Mouse (Mus musculus): ENCODE data around the gene Hoxc13. TPM values are rescaled to one million over a fixed set of nuclear protein-coding genes. Genes with fewer than 3 reads are reported as not detected.

Gene Hoxc13
- polyA plus RNA-seq, 1 experiment from 2014 or later: not detected

DNA sequence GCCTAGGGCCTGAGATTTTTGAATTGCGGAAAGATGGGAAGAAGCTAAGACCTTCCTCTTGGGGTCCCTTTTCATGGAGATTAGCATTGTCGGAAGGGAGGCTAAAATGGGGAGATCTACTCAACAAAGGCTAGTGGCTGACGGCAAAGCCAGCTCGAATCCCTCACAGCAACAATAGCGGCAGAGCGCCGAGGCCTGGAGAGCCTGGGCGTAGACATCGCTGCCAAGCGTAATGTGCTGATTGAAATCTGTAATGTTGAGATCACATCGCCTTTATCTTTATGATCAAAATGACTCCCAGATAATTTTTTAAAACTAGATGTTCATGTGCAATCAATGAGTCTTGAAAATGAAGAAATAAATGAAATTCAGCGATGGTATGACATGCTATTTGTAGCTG is 13.5 kb downstream of the Hoxc13 start:
- Histone ChIP-seq H3K36me3 (ENCODE audit: control insufficient read depth, insufficient read depth) (no peaks in the 10 kb centered on the region), H3K9me3 (replicated peaks; ENCODE audit: control insufficient read depth, low read length) (no peaks in the 10 kb centered on the region), H3K4me2 (ENCODE audit: low read depth, low read length) (no peak overlapping the region), H3K4me1 (ENCODE audit: control insufficient read depth, insufficient read depth, low read length) (no peaks in the 10 kb centered on the region), H3K27ac (ENCODE audit: low read length) (no peak overlapping the region), H3K27me3 (ENCODE audit: control insufficient read depth, insufficient read depth, low read length) (peaks cover 99% of the 10 kb centered on the region), H3K9ac (ENCODE audit: low read length) (no peak overlapping the region), H3K4me3 (ENCODE audit: low read length) (no peak overlapping the region)
- WGBS: 3% methylated on average over 12 of the region's 12 CpGs
- ATAC-seq (replicated peaks; ENCODE audit: extremely low read depth, insufficient read depth, low FRiP score): no peak

DNA sequence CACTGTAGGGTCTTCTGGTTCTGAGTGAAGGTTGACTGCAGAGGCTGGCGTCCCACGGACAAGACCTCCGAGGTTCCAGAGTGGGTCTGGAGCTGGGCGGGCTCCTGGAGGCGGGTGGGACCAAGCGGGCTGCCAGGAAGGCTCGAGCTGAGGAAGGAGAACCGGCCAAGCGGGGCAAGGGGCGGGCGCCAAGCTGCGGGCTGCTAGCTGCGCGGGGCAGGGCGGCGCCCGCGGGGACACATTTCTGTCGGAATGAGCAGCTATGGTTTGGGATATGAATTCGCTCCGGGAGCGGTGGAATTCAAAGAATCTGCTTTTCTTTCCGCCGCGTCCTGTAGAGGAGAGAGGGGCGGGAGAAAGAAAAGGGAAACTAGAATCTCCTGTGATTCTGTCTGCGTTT is 14.0 kb downstream of the Hoxc13 start:
- Histone ChIP-seq H3K9ac (ENCODE audit: low read length) (no peak overlapping the region), H3K4me2 (ENCODE audit: low read depth, low read length) (peak overlapping the region; percentile 20; the same call in 1 of the 2 replicates), H3K4me1 (ENCODE audit: control insufficient read depth, insufficient read depth, low read length) (no peaks in the 10 kb centered on the region), H3K36me3 (ENCODE audit: control insufficient read depth, insufficient read depth) (no peaks in the 10 kb centered on the region), H3K27ac (ENCODE audit: low read length) (no peak overlapping the region), H3K4me3 (ENCODE audit: low read length) (peak overlapping the region; percentile 33), H3K27me3 (ENCODE audit: control insufficient read depth, insufficient read depth, low read length) (peaks cover 99% of the 10 kb centered on the region), H3K9me3 (replicated peaks; ENCODE audit: control insufficient read depth, low read length) (no peaks in the 10 kb centered on the region)
- ATAC-seq (replicated peaks; ENCODE audit: extremely low read depth, insufficient read depth, low FRiP score): no peak
- WGBS: under 1% methylated on average over 26 of the region's 27 CpGs

DNA sequence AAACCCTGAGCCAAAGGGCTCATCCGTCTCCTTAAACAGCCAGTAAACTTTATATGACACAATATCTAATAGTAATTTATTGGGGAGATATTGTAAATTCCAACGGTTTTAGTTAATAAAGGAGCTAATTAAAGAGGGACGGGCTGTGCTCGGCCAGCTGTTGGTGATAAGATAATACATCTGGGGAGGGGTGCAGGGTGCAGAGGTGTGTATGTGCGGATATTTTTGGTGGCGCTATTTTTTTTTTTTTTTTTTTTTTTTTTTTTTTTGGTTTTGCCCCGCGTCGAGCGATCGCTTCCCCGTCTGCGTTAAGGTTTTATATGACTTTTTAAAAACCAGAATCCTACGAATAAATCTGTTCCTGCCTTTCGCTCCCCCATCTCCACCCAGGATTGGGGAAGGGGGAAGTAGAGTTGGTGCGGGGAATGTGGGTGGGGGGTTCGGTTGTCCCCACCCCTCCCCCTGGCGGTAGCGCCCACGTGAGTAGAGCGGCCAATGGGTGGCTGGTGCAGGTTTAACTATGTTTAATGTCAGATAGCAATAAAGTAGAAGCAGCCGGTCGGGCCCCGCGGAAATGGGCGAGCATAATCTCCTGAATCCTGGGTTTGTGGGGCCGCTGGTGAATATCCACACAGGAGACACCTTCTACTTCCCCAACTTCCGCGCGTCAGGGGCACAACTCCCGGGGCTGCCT is 15.5 kb downstream of the Hoxc13 start, which contains the start of gene Hoxc12:
Gene Hoxc12, plus strand, starts transcription at position 479 of the 694 bp plus-strand sequence.
- no peak within 1 kb of the TSS for H3K4me2 ChIP-seq (ENCODE audit: low read depth, low read length)
- 2% methylated on average over 31 of the region's 31 CpGs for WGBS
- H3K4me3 ChIP-seq (ENCODE audit: low read length): no peak within 1 kb of the TSS
- H3K4me1 ChIP-seq (ENCODE audit: control insufficient read depth, insufficient read depth, low read length): no peaks in the 10 kb centered on the region
- peaks cover 99% of the 10 kb centered on the region for H3K27me3 ChIP-seq (ENCODE audit: control insufficient read depth, insufficient read depth, low read length)
- H3K9me3 ChIP-seq (replicated peaks; ENCODE audit: control insufficient read depth, low read length): no peaks in the 10 kb centered on the region
- H3K9ac ChIP-seq (ENCODE audit: low read length): no peak within 1 kb of the TSS
- no peaks in the 10 kb centered on the region for H3K36me3 ChIP-seq (ENCODE audit: control insufficient read depth, insufficient read depth)
- ATAC-seq (replicated peaks; ENCODE audit: extremely low read depth, insufficient read depth, low FRiP score): no peak
- no peak within 1 kb of the TSS for H3K27ac ChIP-seq (ENCODE audit: low read length)

DNA sequence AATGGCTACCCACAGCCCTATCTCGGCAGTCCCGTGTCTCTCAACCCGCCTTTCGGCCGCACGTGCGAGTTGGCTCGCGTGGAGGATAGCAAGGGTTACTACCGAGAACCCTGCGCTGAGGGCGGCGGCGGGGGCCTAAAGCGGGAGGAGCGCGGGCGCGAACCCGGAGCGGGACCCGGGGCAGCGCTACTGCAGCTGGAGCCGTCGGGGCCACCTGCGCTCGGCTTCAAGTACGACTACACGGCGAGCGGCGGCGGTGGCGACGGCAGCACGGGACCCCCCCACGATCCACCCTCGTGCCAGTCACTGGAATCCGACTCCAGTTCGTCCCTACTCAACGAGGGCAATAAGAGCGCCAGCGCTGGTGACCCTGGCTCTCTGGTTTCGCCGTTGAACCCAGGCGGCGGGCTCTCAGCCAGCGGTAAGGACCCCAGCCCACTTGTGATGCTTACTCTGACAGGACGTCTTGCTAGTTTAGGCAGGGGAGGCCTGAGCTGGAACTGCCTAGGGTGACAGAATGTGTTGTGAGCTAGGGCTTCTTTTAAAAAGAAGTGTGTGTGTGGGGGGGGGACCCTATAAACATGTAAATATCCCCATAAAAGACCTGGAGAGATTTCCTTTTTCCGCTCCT is 16.2 kb downstream of the Hoxc13 start:
- Histone ChIP-seq H3K9me3 (replicated peaks; ENCODE audit: control insufficient read depth, low read length) (no peaks in the 10 kb centered on the region), H3K4me2 (ENCODE audit: low read depth, low read length) (no peak overlapping the region), H3K27ac (ENCODE audit: low read length) (no peak overlapping the region), H3K4me3 (ENCODE audit: low read length) (no peak overlapping the region), H3K9ac (ENCODE audit: low read length) (no peak overlapping the region), H3K36me3 (ENCODE audit: control insufficient read depth, insufficient read depth) (no peaks in the 10 kb centered on the region), H3K4me1 (ENCODE audit: control insufficient read depth, insufficient read depth, low read length) (no peaks in the 10 kb centered on the region), H3K27me3 (ENCODE audit: control insufficient read depth, insufficient read depth, low read length) (peaks cover 99% of the 10 kb centered on the region)
- WGBS: under 1% methylated on average over 50 of the region's 50 CpGs
- no peak for ATAC-seq (replicated peaks; ENCODE audit: extremely low read depth, insufficient read depth, low FRiP score)

DNA sequence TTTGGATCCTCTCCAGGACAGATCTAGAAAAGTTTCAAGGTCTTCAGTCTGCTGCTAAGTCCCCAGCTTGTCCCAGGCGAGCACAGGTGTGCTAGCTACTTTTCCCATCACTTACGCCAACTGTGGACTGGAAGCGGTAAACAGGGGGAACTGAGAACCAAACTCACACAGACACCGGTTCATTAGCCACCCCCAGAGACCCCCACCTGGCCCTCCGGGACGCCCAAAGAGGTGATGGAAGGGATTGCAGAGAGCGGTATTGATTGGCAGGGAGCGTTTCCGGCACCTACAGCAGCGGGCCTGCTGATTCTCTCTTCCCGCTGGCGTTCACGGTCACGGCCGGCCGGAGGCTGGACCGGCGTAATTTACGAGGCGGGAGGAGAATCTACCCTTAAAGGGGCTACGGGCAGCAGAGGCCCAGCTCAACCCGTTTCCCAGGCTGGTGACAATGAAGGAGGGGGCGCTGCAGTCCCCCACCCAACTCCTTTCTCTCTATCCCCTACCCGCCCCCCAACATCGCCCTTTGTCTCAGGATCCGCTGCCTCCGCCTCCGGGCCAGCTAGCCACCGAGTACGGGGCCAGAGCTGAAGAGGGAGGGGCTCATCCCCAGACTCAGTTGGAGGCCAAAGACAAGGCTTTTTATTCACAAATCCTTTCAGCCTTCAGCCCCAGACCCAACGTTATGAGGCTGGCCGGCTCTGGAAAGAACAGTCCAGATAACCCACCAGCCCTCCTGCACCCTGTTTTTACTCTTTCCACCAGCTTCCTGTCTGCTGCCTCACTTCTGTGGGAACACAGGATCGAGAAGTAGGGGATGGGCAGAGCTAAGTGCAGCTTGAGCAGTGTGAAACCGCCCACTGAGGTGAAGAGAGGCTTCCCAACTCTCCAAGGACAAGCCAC is 18.6 kb downstream of the Hoxc13 start:
- H3K27ac ChIP-seq (ENCODE audit: low read length): no peak overlapping the region
- H3K36me3 ChIP-seq (ENCODE audit: control insufficient read depth, insufficient read depth): no peaks in the 10 kb centered on the region
- no peaks in the 10 kb centered on the region for H3K9me3 ChIP-seq (replicated peaks; ENCODE audit: control insufficient read depth, low read length)
- no peak for ATAC-seq (replicated peaks; ENCODE audit: extremely low read depth, insufficient read depth, low FRiP score)
- H3K9ac ChIP-seq (ENCODE audit: low read length): no peak overlapping the region
- no peaks in the 10 kb centered on the region; the same call in 1 of the 2 replicates for H3K4me1 ChIP-seq (ENCODE audit: control insufficient read depth, insufficient read depth, low read length)
- peaks cover 97% of the 10 kb centered on the region for H3K27me3 ChIP-seq (ENCODE audit: control insufficient read depth, insufficient read depth, low read length)
- H3K4me2 ChIP-seq (ENCODE audit: low read depth, low read length): no peak overlapping the region
- WGBS: 2% methylated on average over 34 of the region's 34 CpGs
- no peak overlapping the region for H3K4me3 ChIP-seq (ENCODE audit: low read length)

DNA sequence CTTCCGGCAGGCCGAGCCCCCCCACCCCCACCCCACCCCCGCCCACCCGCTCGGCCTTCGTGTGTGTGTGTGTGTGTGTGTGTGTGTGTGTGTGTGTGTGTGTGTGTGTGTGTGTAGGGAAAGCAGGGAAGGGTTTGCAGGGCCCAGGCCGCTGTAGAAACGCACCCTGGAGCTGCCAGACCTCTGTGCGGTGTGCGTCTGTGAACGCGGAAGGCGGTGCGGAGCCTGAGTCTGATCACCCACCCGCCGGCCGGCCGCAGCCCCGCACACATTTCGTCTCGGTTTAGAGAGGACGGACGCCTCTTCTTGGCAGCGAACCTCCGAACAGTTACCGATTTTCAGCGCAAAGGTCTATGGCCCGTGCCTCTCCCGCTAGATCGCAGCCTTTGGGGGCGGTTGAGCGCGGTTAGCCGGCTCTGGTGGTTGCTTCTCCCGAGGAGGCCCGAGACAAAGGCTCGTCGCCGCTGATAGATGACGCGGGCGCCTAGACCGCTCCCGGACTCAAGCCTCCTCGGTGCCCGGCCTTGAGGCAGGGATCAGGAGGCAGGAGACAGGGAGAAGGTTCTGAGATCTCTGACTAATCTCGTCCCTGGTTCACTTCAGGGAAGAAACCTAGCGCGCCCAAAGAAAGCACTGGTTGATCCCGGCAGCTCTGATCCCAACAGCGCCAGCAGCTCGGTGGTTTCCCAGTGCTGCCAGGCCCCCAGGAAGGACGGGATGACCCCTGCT is 22.0 kb downstream of the Hoxc13 start:
- no peak for ATAC-seq (replicated peaks; ENCODE audit: extremely low read depth, insufficient read depth, low FRiP score)
- Histone ChIP-seq H3K4me2 (ENCODE audit: low read depth, low read length) (peak overlapping the region; percentile 50), H3K9me3 (replicated peaks; ENCODE audit: control insufficient read depth, low read length) (no peaks in the 10 kb centered on the region), H3K27me3 (ENCODE audit: control insufficient read depth, insufficient read depth, low read length) (peaks cover 96% of the 10 kb centered on the region), H3K27ac (ENCODE audit: low read length) (no peak overlapping the region), H3K9ac (ENCODE audit: low read length) (no peak overlapping the region), H3K36me3 (ENCODE audit: control insufficient read depth, insufficient read depth) (no peaks in the 10 kb centered on the region), H3K4me1 (ENCODE audit: control insufficient read depth, insufficient read depth, low read length) (no peaks in the 10 kb centered on the region; the same call in 1 of the 2 replicates), H3K4me3 (ENCODE audit: low read length) (peak overlapping the region; percentile 38)
- WGBS: under 1% methylated on average over 53 of the region's 53 CpGs

DNA sequence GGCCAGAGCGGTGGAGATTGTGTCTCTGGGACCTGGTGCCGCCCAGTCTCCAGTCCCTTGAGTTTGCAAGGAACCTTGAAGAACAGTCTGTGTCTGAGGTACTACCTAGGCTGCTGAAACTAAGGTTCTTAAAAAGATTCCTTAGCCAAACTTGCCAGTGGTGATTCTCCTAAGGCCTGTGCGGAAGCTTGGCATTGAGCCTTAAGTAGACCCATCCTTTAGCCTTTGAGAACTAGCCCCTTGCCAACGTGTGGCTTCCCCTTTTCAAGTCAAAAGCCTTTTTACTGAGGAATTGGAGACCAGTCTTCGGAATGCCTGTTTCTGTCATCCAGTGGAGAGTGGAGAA is 22.5 kb downstream of the Hoxc13 start:
- peaks cover 96% of the 10 kb centered on the region for H3K27me3 ChIP-seq (ENCODE audit: control insufficient read depth, insufficient read depth, low read length)
- no peak for ATAC-seq (replicated peaks; ENCODE audit: extremely low read depth, insufficient read depth, low FRiP score)
- 3% methylated on average over 5 of the region's 5 CpGs for WGBS
- no peak overlapping the region; the same call in 1 of the 2 replicates for H3K4me2 ChIP-seq (ENCODE audit: low read depth, low read length)
- no peaks in the 10 kb centered on the region for H3K36me3 ChIP-seq (ENCODE audit: control insufficient read depth, insufficient read depth)
- no peak overlapping the region for H3K27ac ChIP-seq (ENCODE audit: low read length)
- H3K9ac ChIP-seq (ENCODE audit: low read length): no peak overlapping the region
- H3K4me1 ChIP-seq (ENCODE audit: control insufficient read depth, insufficient read depth, low read length): no peaks in the 10 kb centered on the region; the same call in 1 of the 2 replicates
- H3K4me3 ChIP-seq (ENCODE audit: low read length): peak overlapping the region; percentile 38
- no peaks in the 10 kb centered on the region for H3K9me3 ChIP-seq (replicated peaks; ENCODE audit: control insufficient read depth, low read length)

DNA sequence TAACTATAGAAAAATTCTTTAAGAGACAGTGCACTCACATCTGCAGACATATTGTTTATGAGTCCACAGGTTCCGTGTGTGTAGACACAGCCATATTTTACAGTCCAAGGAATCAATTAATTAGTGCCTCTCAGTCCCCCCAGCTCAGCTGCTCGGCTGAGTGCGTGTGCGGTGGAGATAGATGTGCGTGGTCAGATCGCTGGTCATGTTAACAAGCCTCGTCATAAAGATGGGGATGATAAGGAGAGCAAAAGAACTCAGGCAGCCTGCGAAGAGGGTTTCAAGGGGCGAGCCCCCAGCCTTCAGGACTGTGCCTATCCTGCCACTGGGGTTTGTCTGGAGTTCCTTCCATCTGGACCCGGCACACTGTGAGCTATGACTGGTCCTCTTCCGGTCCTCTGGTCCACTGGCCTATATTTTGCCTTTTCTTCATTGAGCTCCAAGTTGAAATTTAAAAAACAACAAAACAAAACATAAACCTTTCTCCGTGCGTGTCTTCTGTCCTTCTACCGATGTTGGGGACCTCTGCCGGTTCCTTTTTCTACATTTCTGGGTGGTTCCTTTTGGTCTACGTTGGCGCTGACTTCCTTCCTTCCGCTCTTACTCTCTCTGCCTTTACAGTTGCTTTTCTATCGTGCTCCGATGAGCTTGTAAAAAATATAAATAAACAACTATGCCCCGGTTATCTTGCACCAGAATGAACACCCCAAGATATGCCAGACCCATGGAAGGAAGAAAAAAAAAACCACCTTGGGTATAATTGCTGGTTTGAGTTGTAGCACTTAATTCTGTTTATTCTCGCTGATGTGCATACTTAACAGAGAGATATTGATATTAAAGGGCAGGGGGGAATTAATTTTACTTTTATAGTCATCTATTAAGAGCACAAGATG is 24.5 kb downstream of the Hoxc13 start:
- no peak overlapping the region for H3K4me3 ChIP-seq (ENCODE audit: low read length)
- no peaks in the 10 kb centered on the region for H3K36me3 ChIP-seq (ENCODE audit: control insufficient read depth, insufficient read depth)
- 12% methylated on average over 22 of the region's 22 CpGs for WGBS
- no peak overlapping the region for H3K4me2 ChIP-seq (ENCODE audit: low read depth, low read length)
- no peak for ATAC-seq (replicated peaks; ENCODE audit: extremely low read depth, insufficient read depth, low FRiP score)
- no peaks in the 10 kb centered on the region for H3K9me3 ChIP-seq (replicated peaks; ENCODE audit: control insufficient read depth, low read length)
- peaks cover 95% of the 10 kb centered on the region for H3K27me3 ChIP-seq (ENCODE audit: control insufficient read depth, insufficient read depth, low read length)
- H3K9ac ChIP-seq (ENCODE audit: low read length): no peak overlapping the region
- no peak overlapping the region for H3K27ac ChIP-seq (ENCODE audit: low read length)
- H3K4me1 ChIP-seq (ENCODE audit: control insufficient read depth, insufficient read depth, low read length): no peaks in the 10 kb centered on the region; the same call in 1 of the 2 replicates
